Mouse (Mus musculus) neutrophil, adult 59 days (primary cell): ENCODE results near the gene Neu3. TPM values are rescaled to one million over a fixed set of nuclear protein-coding genes. Genes with fewer than 3 reads are reported as not detected.

Experiments
- total RNA-seq, 2 experiments: library from RNA; stranded (reverse); gene quantifications; 1 replicate in 1 of 2; 2 replicates in 1 of 2; pipeline ENCODE4 v1.2.4; 2023

Neu3 gene
- 1 to 10 TPM; 1.1 TPM for total RNA-seq

DNA sequence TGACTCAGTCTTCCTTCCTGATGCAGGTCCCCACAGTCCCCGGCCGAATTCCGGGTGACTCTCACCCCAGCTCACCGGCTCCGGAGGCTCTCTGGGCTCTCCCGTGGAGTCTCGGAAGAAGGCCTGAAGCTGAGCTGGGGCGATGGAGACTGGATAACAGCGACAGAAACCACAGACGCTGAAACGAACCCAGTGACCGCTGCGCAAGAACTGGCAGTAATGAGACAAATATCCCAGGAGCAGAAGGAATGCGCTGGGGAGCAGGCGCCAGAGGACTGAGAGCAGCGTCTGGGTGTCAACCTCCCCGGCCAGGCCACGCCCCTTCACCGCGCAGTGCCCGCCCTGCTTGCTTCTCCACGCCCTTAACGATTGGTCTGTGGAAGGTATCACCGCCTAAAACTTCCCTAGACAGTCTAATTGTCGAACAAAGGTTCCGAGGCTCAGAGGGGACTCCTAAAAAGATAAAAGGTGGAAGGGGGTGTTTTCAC lies at the start of gene Neu3:
Gene Neu3 (minus strand): TSS at position 335 of the 488 bp plus-strand sequence.

GRCm38 (mm10) chr7:99863362-99863761 lies 35.1 kb upstream of the Neu3 start, which contains the start of gene Spcs2:
Gene Spcs2, minus strand, starts transcription at chr7:99863462.

GRCm38 (mm10) chr7:99858813-99859585 lies 30.8 kb upstream of the Neu3 start, which contains the start of gene Xrra1:
Gene Xrra1, plus strand, starts transcription at chr7:99859116.

GRCm38 (mm10) chr7:99763207-99763606 lies 65.0 kb downstream of the Neu3 start, which contains the start of gene Olfr521:
Gene Olfr521, plus strand, starts transcription at chr7:99763507.

Other genes with a start within 250 kb of the Neu3 start
- gene Tpbgl, start 201.3 kb downstream of the Neu3 start, total RNA-seq = not detected
- under 1 TPM; 0.22 to 0.31 TPM for gene Slco2b1, start 117.1 kb downstream of the Neu3 start, total RNA-seq
- gene Olfr520, start 98.1 kb downstream of the Neu3 start, total RNA-seq = not detected
- gene Olfr521, start 64.9 kb downstream of the Neu3 start, total RNA-seq = not detected
- gene Xrra1, start 30.7 kb upstream of the Neu3 start, total RNA-seq = not detected
- gene Spcs2, start 35.0 kb upstream of the Neu3 start, total RNA-seq = 10 to 100 TPM; 74.3 to 88.3 TPM
- gene Rnf169, start 152.0 kb upstream of the Neu3 start, total RNA-seq = 10 to 100 TPM; 28.5 to 33.5 TPM
- not detected for gene Chrdl2, start 177.8 kb upstream of the Neu3 start, total RNA-seq